Mouse (Mus musculus) CD8-positive naive resting alpha-beta T cell, adult 2 months (primary cell): Measurements from ENCODE around the gene Lrrc20.
"Not testable (repeated sequence)": the region's sequence is repeated elsewhere in the genome, so short reads cannot be mapped to it uniquely, and the experiment has no call there.

Experiments used
- DNase-seq, 2 experiments: peaks; one replicate each; pipeline ENCODE4 v3.0.0; 2022; ENCODE audit warnings: low read depth in 2 of 2, low spot score in 2 of 2

Gene Lrrc20

DNA sequence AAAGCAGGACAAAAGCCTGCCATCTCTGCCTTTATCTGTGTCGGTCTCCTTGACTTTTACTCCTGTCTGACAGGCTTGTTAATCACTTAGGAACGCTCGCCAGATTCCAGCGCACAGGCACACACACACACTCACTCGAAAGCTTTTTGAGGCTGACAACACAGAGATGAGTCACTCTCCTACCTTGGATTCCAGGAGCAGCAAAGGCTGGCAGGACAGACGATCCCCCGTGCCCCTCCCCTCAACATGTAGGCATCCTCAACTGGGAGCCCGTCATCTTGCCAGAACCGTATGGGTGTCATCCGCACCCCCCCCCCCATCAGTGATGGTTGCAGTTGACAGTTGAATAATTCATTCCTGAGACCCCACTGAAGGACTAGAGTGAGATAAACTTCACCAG, 94.6 kb downstream of the Lrrc20 start:
- no peak for DNase-seq

- no peak for DNase-seq
These were observed 96.5 kb downstream of the Lrrc20 start for GRCm38 (mm10) chr10:61572126-61572525.

- DNase-seq: no peak
These were observed 100.6 kb downstream of the Lrrc20 start for GRCm38 (mm10) chr10:61576120-61576767.

DNA sequence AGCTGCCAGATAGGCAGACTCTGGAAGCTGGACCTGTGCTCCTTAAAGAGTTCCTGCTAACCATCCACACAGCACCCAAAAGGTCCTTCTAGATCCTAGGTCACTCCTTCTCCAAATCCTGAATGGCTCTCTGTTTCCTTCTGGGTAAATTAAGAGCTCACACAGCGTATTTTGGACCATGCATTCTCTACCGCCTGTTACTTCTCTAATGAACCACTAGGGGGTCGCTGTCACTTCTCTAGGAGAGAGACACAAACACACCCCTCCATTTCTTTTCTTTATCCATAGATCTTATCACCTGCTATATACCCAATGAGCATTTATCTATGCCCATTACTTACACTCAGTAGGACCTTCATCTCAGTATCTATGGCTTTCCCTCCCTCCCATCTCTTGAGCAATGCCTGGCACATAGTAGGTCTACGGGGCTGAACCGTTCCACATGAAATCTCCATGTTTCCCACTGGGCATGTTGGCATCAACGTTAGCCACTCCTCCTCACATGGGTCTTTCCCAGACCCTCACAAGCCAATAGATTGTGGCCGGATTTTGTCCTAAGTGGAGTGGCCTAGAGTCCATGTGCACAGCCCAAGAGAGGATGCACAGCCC, 111.7 kb downstream of the Lrrc20 start:
- DNase-seq: no peak

- DNase-seq: no peak
These were observed 122.4 kb downstream of the Lrrc20 start for GRCm38 (mm10) chr10:61597991-61598390.

DNA sequence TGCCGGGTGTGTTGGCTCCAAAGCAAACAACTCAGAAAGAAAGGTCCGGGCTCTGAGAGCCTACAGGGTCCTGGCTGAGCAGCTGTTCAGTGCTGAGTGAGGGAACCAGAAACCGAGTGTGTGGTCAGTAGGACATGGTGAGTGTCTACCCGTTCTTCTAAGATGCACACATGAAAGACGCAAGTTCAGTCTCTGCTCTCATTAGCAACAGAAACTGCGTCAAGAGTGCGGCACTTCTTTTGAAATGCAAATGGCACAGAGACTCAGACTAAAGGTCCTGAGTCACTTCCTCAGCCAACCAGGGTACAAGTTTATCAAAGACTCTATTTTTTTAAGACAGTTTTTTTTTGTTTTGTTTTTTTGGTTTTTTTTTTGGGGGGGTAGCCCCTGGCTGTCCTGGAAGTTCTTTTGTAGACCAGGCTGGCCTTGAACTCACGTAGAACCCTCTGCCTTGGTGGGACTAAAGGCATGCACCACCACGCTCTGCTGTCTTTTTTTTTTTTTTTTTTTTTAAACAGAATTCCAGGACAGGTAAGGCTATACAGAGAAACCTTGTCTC, 124.0 kb downstream of the Lrrc20 start:
- DNase-seq: no peak

- peak; percentile 33 to 72 for DNase-seq
These were observed 126.9 kb downstream of the Lrrc20 start for GRCm38 (mm10) chr10:61602283-61603033.

- DNase-seq: no peak
These were observed 128.9 kb downstream of the Lrrc20 start for GRCm38 (mm10) chr10:61604376-61605065.

GRCm38 (mm10) chr10:61605381-61605780, 129.8 kb downstream of the Lrrc20 start:
- not testable (repeated sequence) for DNase-seq

DNA sequence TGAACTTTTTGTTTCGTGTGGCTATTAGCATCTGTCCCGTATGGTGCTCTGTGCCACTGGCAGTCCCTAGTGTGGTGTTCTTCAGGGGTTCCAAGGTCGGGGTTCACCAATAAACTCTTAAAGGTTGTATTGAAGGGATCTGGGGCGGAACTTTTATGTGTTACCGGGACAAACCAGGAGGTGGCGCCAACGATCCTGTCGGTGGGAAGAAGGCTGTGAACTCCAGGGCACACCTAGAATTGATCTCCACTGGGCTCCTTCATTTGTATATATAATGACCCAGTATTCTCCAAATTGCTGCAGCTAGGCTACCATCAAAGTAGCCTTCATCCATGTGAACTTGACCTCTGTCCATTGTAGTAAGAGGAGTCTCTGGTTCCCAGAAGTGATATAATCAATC, 130.2 kb downstream of the Lrrc20 start:
- peak; percentile 40 to 62 for DNase-seq

- no peak for DNase-seq
These were observed 132.6 kb downstream of the Lrrc20 start for GRCm38 (mm10) chr10:61608233-61608632.

GRCm38 (mm10) chr10:61610650-61611235, 135.1 kb downstream of the Lrrc20 start:
- DNase-seq: peak in 1 of 2 experiments; percentile 14

GRCm38 (mm10) chr10:61614311-61614710, 138.7 kb downstream of the Lrrc20 start:
- DNase-seq: no peak

- no peak for DNase-seq
These were observed 142.9 kb downstream of the Lrrc20 start for GRCm38 (mm10) chr10:61618528-61618927.

GRCm38 (mm10) chr10:61621681-61622080, 146.1 kb downstream of the Lrrc20 start:
- DNase-seq: no peak

DNA sequence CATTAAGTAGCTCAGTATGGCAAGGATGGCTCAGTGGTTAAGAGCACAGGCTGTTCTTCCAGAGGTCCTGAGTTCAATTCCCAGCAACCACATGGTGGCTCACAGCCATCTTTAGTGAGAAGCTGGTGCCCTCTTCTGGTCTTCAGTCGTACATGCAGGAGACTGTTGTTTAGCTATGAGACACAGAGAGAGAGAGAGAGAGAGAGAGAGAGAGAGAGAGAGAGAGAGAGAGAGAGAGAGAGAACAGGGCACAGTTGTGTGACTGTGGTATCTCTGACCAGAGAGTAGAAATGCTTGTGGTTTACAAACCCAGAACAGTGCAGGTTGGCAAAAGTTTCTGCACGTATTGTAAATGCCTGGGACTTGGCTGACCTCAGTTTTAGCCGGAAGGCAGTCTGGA, 148.3 kb downstream of the Lrrc20 start:
- not testable (repeated sequence) for DNase-seq

DNA sequence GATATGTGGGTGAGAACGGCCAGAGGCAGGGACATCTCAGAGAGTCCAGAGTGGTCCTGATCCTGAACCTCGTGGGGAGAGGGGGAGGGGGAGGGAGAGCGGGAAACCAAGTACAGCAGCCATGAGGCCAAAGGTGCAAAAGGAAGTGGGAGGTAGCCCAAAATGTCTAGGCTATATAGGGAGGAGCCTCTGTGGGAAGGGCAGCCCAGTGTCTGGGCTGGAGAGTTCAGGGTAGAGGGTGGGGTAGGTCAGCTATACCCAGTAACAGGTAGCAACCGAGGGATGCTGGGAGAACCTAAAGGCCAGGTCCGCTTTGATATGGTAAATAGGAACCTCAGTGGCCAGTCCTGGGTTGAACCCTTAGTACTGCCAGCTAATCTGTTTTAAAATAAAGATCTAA, 149.2 kb downstream of the Lrrc20 start:
- no peak for DNase-seq

DNA sequence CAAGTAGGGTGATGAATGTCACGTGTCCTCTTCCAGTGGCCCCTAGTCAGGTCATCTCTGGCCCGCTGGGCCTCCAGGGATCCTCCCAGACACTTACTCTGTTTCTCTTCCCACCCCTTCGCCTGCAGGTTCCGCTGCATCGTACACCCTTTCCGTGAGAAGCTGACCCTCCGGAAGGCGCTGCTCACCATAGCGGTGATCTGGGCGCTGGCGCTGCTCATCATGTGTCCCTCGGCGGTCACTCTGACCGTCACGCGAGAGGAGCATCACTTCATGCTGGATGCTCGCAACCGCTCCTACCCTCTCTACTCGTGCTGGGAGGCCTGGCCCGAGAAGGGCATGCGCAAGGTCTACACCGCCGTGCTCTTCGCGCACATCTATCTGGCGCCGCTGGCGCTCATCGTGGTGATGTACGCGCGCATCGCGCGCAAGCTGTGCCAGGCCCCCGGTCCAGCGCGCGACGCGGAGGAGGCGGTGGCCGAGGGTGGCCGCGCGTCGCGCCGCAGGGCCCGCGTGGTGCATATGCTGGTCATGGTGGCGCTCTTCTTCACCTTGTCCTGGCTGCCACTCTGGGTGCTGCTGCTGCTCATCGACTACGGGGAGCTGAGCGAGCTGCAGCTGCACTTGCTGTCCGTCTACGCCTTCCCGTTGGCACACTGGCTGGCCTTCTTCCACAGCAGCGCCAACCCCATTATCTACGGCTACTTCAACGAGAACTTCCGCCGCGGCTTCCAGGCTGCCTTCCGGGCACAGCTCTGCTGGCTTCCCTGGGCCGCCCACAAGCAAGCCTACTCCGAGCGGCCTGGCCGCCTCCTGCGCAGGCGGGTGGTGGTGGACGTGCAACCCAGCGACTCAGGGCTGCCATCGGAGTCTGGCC, 150.0 kb downstream of the Lrrc20 start:
- no peak for DNase-seq

DNA sequence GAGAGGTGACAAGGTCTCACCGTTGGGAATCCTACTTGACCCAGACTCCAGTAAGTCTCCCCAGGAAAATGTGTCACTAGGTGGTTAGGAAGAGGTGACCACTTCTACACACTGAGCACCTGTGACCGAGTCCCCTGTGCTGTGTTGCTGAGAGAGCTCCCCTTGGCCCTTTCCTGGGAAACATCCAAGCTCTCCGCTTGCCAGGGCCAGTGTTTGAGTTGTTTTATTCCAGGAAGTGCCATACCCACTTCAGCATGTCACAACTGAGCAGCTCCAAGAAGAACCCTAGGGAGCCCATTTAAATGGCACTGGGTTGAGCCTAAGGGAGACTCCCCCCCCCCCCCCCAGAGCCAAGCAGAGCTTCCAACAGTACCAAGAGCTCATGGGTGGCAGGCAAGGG, 150.9 kb downstream of the Lrrc20 start:
- no peak for DNase-seq
